Mouse (Mus musculus) liver, embryonic 14.5 days (tissue): ENCODE data around the gene Scd1.

Source experiments
- CTCF ChIP-seq: IDR thresholded peaks from 2 replicates; pipeline ENCODE4 v1.5.1; 2016; ENCODE audit warnings: antibody characterized with exemption, low read depth, control low read depth
- EP300 ChIP-seq: IDR thresholded peaks from 2 replicates; pipeline ENCODE4 v1.6.1; 2016; ENCODE audit warnings: antibody characterized with exemption, low read depth

DNA sequence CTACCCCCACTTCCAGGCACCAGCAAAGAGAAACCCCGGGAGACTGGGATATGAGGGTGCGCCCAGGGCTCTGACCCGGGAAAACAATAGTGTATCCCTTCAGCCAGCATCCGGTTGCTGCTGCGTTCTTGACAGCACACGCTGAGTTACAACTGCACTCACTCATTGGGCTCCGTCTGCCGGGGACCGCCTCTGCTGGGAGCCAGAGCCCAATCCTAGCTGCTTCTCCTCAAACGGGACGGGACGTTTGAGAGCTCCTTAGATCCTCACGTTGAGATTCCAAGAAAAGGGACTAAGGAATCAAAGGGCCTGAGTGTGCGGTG is 505 bp upstream of the Scd1 start:
- TF ChIP-seq CTCF = no peak
- no peak for TF ChIP-seq EP300
